Mouse (Mus musculus) activated CD4-positive, CD25-positive, alpha-beta regulatory T cell (primary cell): ENCODE results near the gene Lmx1b. TPM values are rescaled to one million over a fixed set of nuclear protein-coding genes. Genes with fewer than 3 reads are reported as not detected.

ENCODE experiments used
- polyA plus RNA-seq, 2 experiments: library from polyadenylated mRNA; unstranded; fragments of 100-300 nt; shearing (Covaris generic); gene quantifications; one replicate each; pipeline ENCODE4 v1.2.1; 2017

The Lmx1b gene
- not detected for polyA plus RNA-seq

DNA sequence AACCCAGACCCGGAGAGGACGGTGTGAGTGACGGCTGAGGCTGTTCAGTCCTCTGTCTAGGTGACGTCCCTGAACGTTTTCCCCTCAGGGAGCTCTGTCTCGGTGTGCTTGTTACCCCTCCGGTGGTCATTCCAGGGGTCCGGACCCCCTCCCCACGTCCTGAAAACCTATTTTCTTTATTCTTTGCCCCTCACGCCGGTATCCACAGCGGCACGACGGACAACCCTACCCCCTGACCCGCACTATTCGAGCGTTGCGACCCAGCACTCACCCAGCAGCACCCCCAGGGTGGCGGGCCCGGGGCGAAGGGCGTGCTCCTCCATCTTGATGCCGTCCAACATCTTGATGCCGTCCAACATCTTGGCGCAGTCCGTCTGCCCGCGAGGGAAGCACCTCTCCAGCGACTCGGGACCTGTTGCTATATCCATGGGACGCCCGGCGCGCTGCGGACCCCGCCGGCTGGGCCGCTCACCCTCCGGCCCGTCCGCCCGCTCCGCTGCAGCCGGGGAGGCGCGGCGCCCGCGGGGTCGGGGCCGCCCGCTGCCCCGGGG lies at the start of gene Lmx1b:
Lmx1b (minus strand) TSS at position 341 of the 551 bp plus-strand sequence.

Other genes starting within 250 kb of the Lmx1b start
- 1 to 10 TPM; 2.3 to 3.5 TPM for gene Zbtb34, start 209.2 kb downstream of the Lmx1b start, polyA plus RNA-seq
- gene Zbtb43, start 172.0 kb downstream of the Lmx1b start, polyA plus RNA-seq = 10 to 100 TPM; 10.9 to 15.2 TPM
- 10 to 100 TPM; 12.8 to 15.9 TPM for gene Mvb12b, start 247.4 kb upstream of the Lmx1b start, polyA plus RNA-seq